Mouse (Mus musculus) erythroid progenitor cell, adult 5-6 weeks (primary cell): ENCODE results near the gene Olfr1316. TPM values are rescaled to one million over a fixed set of nuclear protein-coding genes. Genes with fewer than 3 reads are reported as not detected.

Source experiments
- ATAC-seq: replicated peaks from 2 replicates; pipeline ENCODE4 v1.8.0; 2016; ENCODE audit warnings: moderate number of reproducible peaks, mild to moderate bottlenecking, moderate TSS enrichment, inconsistent platforms; ENCODE audit not compliant: poor library complexity, low FRiP score, severe bottlenecking
- total RNA-seq, 2 experiments: library from RNA; stranded (forward) in 1 of 2; stranded (reverse) in 1 of 2; fragments of 150-400 nt in 1 of 2; fragments of 186-747, 209-891 nt in 1 of 2; gene quantifications; 2 replicates each; pipeline versions ENCODE4 v1.2.3 to v1.2.4; 2015 to 2017; ENCODE audit warnings: low replicate concordance in 2 of 2

The Olfr1316 gene
- not detected in 2 replicates for total RNA-seq (2015; ENCODE audit: low replicate concordance)
- not detected in 2 replicates for total RNA-seq (2017; ENCODE audit: low replicate concordance)

GRCm38 (mm10) chr2:112134877-112135276, at the start of gene Olfr1316:
Gene Olfr1316 (minus strand): TSS chr2:112134977.
- ATAC-seq, result no peak

- no peak for ATAC-seq
Observed at GRCm38 (mm10) chr2:112153898-112154297, 19.1 kb upstream of the Olfr1316 start, which contains the start of gene Olfr1318. Gene Olfr1318 (plus strand): TSS chr2:112154198.

- no peak for ATAC-seq
Observed at GRCm38 (mm10) chr2:112140029-112140428, 5.3 kb upstream of the Olfr1316 start, which contains the start of gene Olfr1317. Gene Olfr1317 (plus strand): TSS chr2:112140329.

- no peak for ATAC-seq
Observed at GRCm38 (mm10) chr2:112115340-112115739, 19.4 kb downstream of the Olfr1316 start, which contains the start of gene Olfr1315-ps1. Gene Olfr1315-ps1 (minus strand): TSS chr2:112115440.

GRCm38 (mm10) chr2:112096681-112097080, 38.1 kb downstream of the Olfr1316 start, which contains the start of gene Olfr1314:
Gene Olfr1314 (minus strand): TSS chr2:112096781.
- no peak for ATAC-seq

GRCm38 (mm10) chr2:112077743-112078142, 57.0 kb downstream of the Olfr1316 start, which contains the start of gene Olfr1313:
Gene Olfr1313 (minus strand): TSS chr2:112077843.
- no peak for ATAC-seq

Other genes starting within 250 kb of the Olfr1316 start
- gene Olfr1306, start 218.7 kb downstream of the Olfr1316 start, total RNA-seq (2015; ENCODE audit: low replicate concordance), result not detected in 2 replicates
- not detected in 2 replicates for gene Olfr1306, start 218.7 kb downstream of the Olfr1316 start, total RNA-seq (2017; ENCODE audit: low replicate concordance)
- under 0.01 TPM in 1 of 2 replicates, not detected in the other for gene Olfr1307, start 185.5 kb downstream of the Olfr1316 start, total RNA-seq (2015; ENCODE audit: low replicate concordance)
- under 0.01 TPM in 1 of 2 replicates, not detected in the other for gene Olfr1307, start 185.5 kb downstream of the Olfr1316 start, total RNA-seq (2017; ENCODE audit: low replicate concordance)
- not detected in 2 replicates for gene Olfr1308, start 170.0 kb downstream of the Olfr1316 start, total RNA-seq (2015; ENCODE audit: low replicate concordance)
- gene Olfr1308, start 170.0 kb downstream of the Olfr1316 start, total RNA-seq (2017; ENCODE audit: low replicate concordance), result not detected in 2 replicates
- gene Olfr1309, start 144.7 kb downstream of the Olfr1316 start, total RNA-seq (2015; ENCODE audit: low replicate concordance), result not detected in 2 replicates
- not detected in 2 replicates for gene Olfr1309, start 144.7 kb downstream of the Olfr1316 start, total RNA-seq (2017; ENCODE audit: low replicate concordance)
- not detected in 2 replicates for gene Olfr1310, start 122.3 kb downstream of the Olfr1316 start, total RNA-seq (2015; ENCODE audit: low replicate concordance)
- not detected in 2 replicates for gene Olfr1310, start 122.3 kb downstream of the Olfr1316 start, total RNA-seq (2017; ENCODE audit: low replicate concordance)
- not detected in 2 replicates for gene Olfr1311, start 110.6 kb downstream of the Olfr1316 start, total RNA-seq (2015; ENCODE audit: low replicate concordance)
- gene Olfr1311, start 110.6 kb downstream of the Olfr1316 start, total RNA-seq (2017; ENCODE audit: low replicate concordance), result not detected in 2 replicates
- not detected in 2 replicates for gene Olfr1312, start 84.7 kb downstream of the Olfr1316 start, total RNA-seq (2015; ENCODE audit: low replicate concordance)
- gene Olfr1312, start 84.7 kb downstream of the Olfr1316 start, total RNA-seq (2017; ENCODE audit: low replicate concordance), result not detected in 2 replicates
- gene Olfr1313, start 57.1 kb downstream of the Olfr1316 start, total RNA-seq (2015; ENCODE audit: low replicate concordance), result not detected in 2 replicates
- gene Olfr1313, start 57.1 kb downstream of the Olfr1316 start, total RNA-seq (2017; ENCODE audit: low replicate concordance), result not detected in 2 replicates
- gene Olfr1314, start 38.2 kb downstream of the Olfr1316 start, total RNA-seq (2015; ENCODE audit: low replicate concordance), result not detected in 2 replicates
- gene Olfr1314, start 38.2 kb downstream of the Olfr1316 start, total RNA-seq (2017; ENCODE audit: low replicate concordance), result not detected in 2 replicates
- gene Olfr1315-ps1, start 19.5 kb downstream of the Olfr1316 start, total RNA-seq (2015; ENCODE audit: low replicate concordance), result not detected in 2 replicates
- not detected in 2 replicates for gene Olfr1315-ps1, start 19.5 kb downstream of the Olfr1316 start, total RNA-seq (2017; ENCODE audit: low replicate concordance)
- gene Olfr1317, start 5.4 kb upstream of the Olfr1316 start, total RNA-seq (2015; ENCODE audit: low replicate concordance), result not detected in 2 replicates
- not detected in 2 replicates for gene Olfr1317, start 5.4 kb upstream of the Olfr1316 start, total RNA-seq (2017; ENCODE audit: low replicate concordance)
- gene Olfr1318, start 19.2 kb upstream of the Olfr1316 start, total RNA-seq (2015; ENCODE audit: low replicate concordance), result not detected in 2 replicates
- not detected in 2 replicates for gene Olfr1318, start 19.2 kb upstream of the Olfr1316 start, total RNA-seq (2017; ENCODE audit: low replicate concordance)
- gene Lpcat4, start 104.5 kb upstream of the Olfr1316 start, total RNA-seq (2015; ENCODE audit: low replicate concordance), result 2.5 and 5.0 TPM in 2 replicates
- gene Lpcat4, start 104.5 kb upstream of the Olfr1316 start, total RNA-seq (2017; ENCODE audit: low replicate concordance), result 0.39 TPM in 1 of 2 replicates, not detected in the other
- gene Nutm1, start 124.3 kb upstream of the Olfr1316 start, total RNA-seq (2015; ENCODE audit: low replicate concordance), result not detected in 2 replicates
- not detected in 2 replicates for gene Nutm1, start 124.3 kb upstream of the Olfr1316 start, total RNA-seq (2017; ENCODE audit: low replicate concordance)
- gene Nop10, start 126.9 kb upstream of the Olfr1316 start, total RNA-seq (2015; ENCODE audit: low replicate concordance), result 23.5 and 32.4 TPM in 2 replicates
- 12.3 and 16.3 TPM in 2 replicates for gene Nop10, start 126.9 kb upstream of the Olfr1316 start, total RNA-seq (2017; ENCODE audit: low replicate concordance)
- 52.8 and 57.7 TPM in 2 replicates for gene Slc12a6, start 130.8 kb upstream of the Olfr1316 start, total RNA-seq (2015; ENCODE audit: low replicate concordance)
- 42.4 and 70.9 TPM in 2 replicates for gene Slc12a6, start 130.8 kb upstream of the Olfr1316 start, total RNA-seq (2017; ENCODE audit: low replicate concordance)
- 1.4 TPM in 1 of 2 replicates, not detected in the other for gene Gm21985, start 131.3 kb upstream of the Olfr1316 start, total RNA-seq (2015; ENCODE audit: low replicate concordance)
- 1.3 and 9.0 TPM in 2 replicates for gene Gm21985, start 131.3 kb upstream of the Olfr1316 start, total RNA-seq (2017; ENCODE audit: low replicate concordance)
- gene Emc4, start 233.1 kb upstream of the Olfr1316 start, total RNA-seq (2015; ENCODE audit: low replicate concordance), result 23.5 and 30.3 TPM in 2 replicates
- 9.9 and 11.3 TPM in 2 replicates for gene Emc4, start 233.1 kb upstream of the Olfr1316 start, total RNA-seq (2017; ENCODE audit: low replicate concordance)
- 21.3 and 29.3 TPM in 2 replicates for gene Katnbl1, start 244.2 kb upstream of the Olfr1316 start, total RNA-seq (2015; ENCODE audit: low replicate concordance)
- 20.7 and 21.3 TPM in 2 replicates for gene Katnbl1, start 244.2 kb upstream of the Olfr1316 start, total RNA-seq (2017; ENCODE audit: low replicate concordance)